Mouse (Mus musculus): Measurements from ENCODE around the gene Olfr1057. TPM values are rescaled to one million over a fixed set of nuclear protein-coding genes. Genes with fewer than 3 reads are reported as not detected.

The Olfr1057 gene
- total RNA-seq (2023) = not detected

DNA sequence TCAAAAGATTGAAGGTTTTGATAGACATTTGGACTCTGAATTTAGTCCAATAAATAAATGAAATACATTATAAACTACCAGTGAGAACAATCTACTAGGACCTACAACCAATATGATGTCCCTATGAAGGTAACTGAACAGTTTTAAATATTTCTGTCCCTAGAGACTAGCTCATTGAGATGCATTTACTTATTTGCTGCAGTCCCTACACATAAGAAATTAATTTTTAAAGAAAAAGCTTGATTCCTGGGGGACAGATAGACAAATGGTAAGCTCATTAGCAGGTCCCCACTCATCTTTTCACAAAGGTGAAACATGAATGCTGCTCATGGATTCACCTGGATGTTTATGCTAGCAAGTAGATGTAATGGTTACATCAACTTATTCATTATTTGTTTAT, at the start of gene Olfr1057:
Gene Olfr1057, minus strand, starts transcription at position 101 of the 400 bp plus-strand sequence.

DNA sequence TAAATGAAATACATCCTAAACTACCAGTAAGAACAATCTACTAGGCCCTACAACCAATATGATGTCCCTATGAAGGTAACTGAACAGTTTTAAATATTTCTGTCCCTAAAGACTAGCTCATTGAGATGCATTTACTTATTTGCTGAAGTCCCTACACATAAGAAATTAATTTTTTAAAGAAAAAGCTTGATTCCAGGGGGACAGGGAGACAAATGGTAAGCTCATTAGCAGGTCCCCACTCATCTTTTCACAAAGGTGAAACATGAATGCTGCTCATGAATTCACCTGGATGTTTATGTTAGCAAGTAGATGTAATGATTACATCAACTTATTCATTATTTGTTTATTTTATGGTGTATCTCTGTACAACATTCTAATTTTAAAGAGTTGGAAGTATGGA, 48.5 kb upstream of the Olfr1057 start, which contains the start of gene Olfr1062:
Gene Olfr1062, minus strand, starts transcription at position 101 of the 400 bp plus-strand sequence.

GRCm38 (mm10) chr2:86413950-86414349, 35.8 kb upstream of the Olfr1057 start, which contains the start of gene Olfr1061:
Gene Olfr1061, minus strand, starts transcription at chr2:86414050.

DNA sequence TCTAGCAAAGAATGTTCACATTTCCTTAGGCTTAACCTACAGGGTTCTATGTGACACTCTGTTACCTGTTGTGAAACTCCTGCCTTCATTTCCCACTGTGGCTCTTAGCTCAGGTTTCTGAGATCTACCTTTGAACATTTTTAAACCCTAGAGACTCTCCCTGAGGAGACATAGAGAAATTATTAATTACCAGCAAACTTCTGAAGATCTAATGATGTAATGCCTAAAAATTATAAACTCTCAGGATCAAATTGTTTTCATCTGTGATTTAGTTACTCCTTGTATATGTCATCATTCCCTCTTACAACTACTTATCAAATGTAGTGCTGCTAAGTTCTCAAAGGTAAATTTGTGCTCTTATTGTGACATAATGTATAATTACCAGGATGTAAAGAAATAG, 10.3 kb upstream of the Olfr1057 start, which contains the start of gene Olfr1058:
Gene Olfr1058, minus strand, starts transcription at position 101 of the 400 bp plus-strand sequence.

DNA sequence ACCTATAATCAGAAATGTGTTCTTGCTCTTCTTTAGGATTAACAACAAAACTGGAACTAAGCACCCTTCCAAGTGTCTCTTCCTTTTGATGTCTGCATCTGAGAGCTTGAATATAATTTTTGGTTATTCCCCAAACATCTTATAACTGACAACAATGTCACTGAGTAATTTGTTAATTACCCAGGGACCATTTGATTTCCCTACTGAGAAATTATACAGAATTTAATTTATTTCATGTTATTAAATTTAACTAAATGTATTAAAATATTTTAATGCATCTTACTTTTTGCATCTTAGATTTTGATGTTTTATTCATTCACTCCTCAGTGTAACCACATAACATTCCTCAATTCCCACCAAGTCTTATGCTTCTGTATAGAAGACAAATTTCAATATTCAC, 15.8 kb downstream of the Olfr1057 start, which contains the start of gene Olfr1056:
Gene Olfr1056, minus strand, starts transcription at position 101 of the 400 bp plus-strand sequence.

DNA sequence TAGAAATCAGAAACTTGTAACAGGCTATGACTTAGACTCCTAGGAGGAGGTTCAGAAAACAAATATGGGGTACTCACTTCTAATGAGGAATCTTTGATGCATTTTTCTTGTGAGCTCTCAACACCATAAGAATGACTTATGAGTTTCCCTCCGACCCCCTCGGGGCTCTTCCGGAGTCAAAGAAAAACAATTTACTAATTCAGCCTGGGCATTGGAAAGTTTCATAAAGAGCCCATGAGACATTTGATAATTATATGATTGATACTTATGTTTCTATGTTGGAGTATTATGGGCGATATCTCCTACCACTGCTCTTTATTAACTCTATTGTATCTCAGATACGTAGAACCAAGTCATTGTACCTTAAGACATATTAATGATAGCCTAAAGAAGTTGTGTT, 28.0 kb downstream of the Olfr1057 start, which contains the start of gene Olfr1055:
Gene Olfr1055, minus strand, starts transcription at position 101 of the 400 bp plus-strand sequence.

GRCm38 (mm10) chr2:86335333-86335732, 42.9 kb downstream of the Olfr1057 start, which contains the start of gene Olfr1054:
Gene Olfr1054, minus strand, starts transcription at chr2:86335433.

Other genes starting within 250 kb of the Olfr1057 start
- gene Olfr1039, start 242.5 kb downstream of the Olfr1057 start, total RNA-seq (2023) = not detected
- gene Olfr1040, start 231.7 kb downstream of the Olfr1057 start, total RNA-seq (2023) = not detected
- gene Olfr1042, start 216.6 kb downstream of the Olfr1057 start, total RNA-seq (2023) = not detected
- not detected for gene Olfr1043, start 210.9 kb downstream of the Olfr1057 start, total RNA-seq (2023)
- not detected for gene Olfr1044, start 200.6 kb downstream of the Olfr1057 start, total RNA-seq (2023)
- not detected for gene Olfr52, start 192.7 kb downstream of the Olfr1057 start, total RNA-seq (2023)
- not detected for gene Olfr1045, start 175.4 kb downstream of the Olfr1057 start, total RNA-seq (2023)
- not detected for gene Olfr1046, start 159.1 kb downstream of the Olfr1057 start, total RNA-seq (2023)
- gene Olfr1047, start 147.0 kb downstream of the Olfr1057 start, total RNA-seq (2023) = not detected
- gene Olfr1048, start 138.1 kb downstream of the Olfr1057 start, total RNA-seq (2023) = not detected
- not detected for gene Olfr1049, start 120.1 kb downstream of the Olfr1057 start, total RNA-seq (2023)
- not detected for gene Olfr1051, start 99.3 kb downstream of the Olfr1057 start, total RNA-seq (2023)
- not detected for gene Olfr1052, start 85.9 kb downstream of the Olfr1057 start, total RNA-seq (2023)
- gene Olfr1053, start 63.1 kb downstream of the Olfr1057 start, total RNA-seq (2023) = not detected
- gene Olfr1054, start 43.0 kb downstream of the Olfr1057 start, total RNA-seq (2023) = not detected
- gene Olfr1055, start 28.1 kb downstream of the Olfr1057 start, total RNA-seq (2023) = not detected
- not detected for gene Olfr1056, start 15.9 kb downstream of the Olfr1057 start, total RNA-seq (2023)
- gene Olfr1058, start 10.2 kb upstream of the Olfr1057 start, total RNA-seq (2023) = not detected
- not detected for gene Olfr1061, start 35.7 kb upstream of the Olfr1057 start, total RNA-seq (2023)
- not detected for gene Olfr1062, start 48.4 kb upstream of the Olfr1057 start, total RNA-seq (2023)
- not detected for gene Olfr1065, start 72.2 kb upstream of the Olfr1057 start, total RNA-seq (2023)
- not detected for gene Olfr1066, start 77.9 kb upstream of the Olfr1057 start, total RNA-seq (2023)
- gene Olfr228, start 109.0 kb upstream of the Olfr1057 start, total RNA-seq (2023) = not detected
- gene Olfr1076, start 130.1 kb upstream of the Olfr1057 start, total RNA-seq (2023) = not detected
- gene Olfr1079, start 164.1 kb upstream of the Olfr1057 start, total RNA-seq (2023) = not detected
- not detected for gene Olfr1080, start 179.8 kb upstream of the Olfr1057 start, total RNA-seq (2023)
- gene Olfr1082, start 220.6 kb upstream of the Olfr1057 start, total RNA-seq (2023) = not detected

Data from T-cell, adult 66 days (primary cell).